Mouse (Mus musculus) liver, adult 2 months (tissue): Measurements from ENCODE around the gene Zfp398.

ENCODE experiments used
- CTCF ChIP-seq: fragments of 200-500 bp; IDR thresholded peaks from 2 replicates; pipeline ENCODE4 v1.5.1; 2011; ENCODE audit warnings: low read depth, low read length, control low read depth
- POLR2A ChIP-seq: fragments of 200-500 bp; IDR thresholded peaks from 2 replicates; pipeline ENCODE4 v1.6.1; 2011; ENCODE audit warnings: low read length, control low read depth; ENCODE audit not compliant: insufficient read depth; ENCODE audit errors: extremely low read depth

DNA sequence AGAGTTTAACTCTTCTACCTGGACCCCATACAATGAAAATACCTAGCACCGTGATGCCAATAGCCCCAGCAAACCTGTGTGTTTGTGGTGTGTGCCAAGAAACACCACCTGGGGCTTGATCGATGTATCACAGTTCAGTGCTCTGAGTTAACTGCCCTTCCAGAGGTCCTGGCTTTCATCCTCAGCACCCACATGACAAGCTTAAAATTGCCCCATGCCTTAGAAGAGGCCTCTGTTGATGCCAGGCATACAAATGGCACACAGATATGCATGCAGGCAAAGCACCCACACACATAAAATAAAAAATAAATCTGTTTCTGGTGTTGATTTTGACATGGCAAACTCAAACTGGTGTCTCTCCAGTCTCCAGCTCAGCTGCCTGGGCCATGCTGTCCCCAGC, 42.9 kb upstream of the Zfp398 start:
- TF ChIP-seq CTCF (no peak), POLR2A (no peak)
